Mouse (Mus musculus) urinary bladder, adult 18-20 months (tissue): ENCODE measurements at regions not wholly inside any gene's neighbourhood (a gene's known extent, or its start where the extent isn't known, plus 50 kb on each side); places are given as distances from the start of the nearest gene placed in this dataset.

Experiments
- DNase-seq, 2 experiments: peaks; one replicate each; pipeline ENCODE4 v3.0.0; 2022; ENCODE audit warnings: low spot score in 2 of 2, mixed read lengths in 2 of 2

DNA sequence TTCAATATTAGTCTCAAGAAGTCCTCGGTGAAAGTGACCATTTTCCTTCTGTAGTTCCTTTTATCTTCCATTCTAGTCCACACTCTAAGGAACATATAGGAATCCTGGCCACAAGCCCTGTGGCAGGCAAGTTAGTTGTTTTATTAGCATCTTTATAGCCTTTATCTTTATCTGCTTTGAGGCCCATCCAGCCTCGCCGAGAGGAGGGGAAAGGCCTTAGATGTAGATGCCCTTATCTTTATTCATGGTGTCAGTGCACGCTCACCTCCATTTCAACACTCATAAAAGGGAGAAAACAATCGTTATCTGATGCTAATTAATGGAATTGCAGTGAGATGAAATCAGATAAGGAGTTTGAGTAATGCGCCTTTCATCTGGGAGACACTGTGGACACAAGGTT lies 65.1 kb downstream of the Zfand5 start:
- DNase-seq, result no peak

DNA sequence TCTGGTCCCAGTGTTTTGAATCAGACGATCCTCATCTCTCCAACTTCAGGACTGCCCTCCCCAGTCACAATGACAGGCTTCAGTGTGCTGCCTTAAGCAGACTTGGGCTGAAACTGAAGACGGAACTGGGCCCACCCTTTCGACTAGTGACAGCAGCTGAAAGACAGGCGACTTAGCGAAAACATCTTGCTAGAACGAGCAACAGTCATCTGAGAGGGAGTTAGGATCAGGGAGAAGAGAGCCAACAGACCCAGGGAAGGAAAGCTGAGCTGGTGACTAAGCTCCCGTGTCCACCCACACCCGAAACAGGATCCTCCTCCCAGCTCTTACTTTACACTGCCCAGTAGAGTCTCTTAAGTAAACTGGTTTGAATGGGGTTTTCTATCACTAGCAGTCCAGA lies 68.5 kb downstream of the Zfand5 start:
- DNase-seq, result peak in 1 of 2 experiments; percentile 9
